Mouse (Mus musculus): ENCODE measurements around the gene Foxn1. TPM values are rescaled to one million over a fixed set of nuclear protein-coding genes. Genes with fewer than 3 reads are reported as not detected.
A peak's percentile ranks its signal among the peaks of the same experiment; 100 is the strongest.

Gene Foxn1
- polyA plus RNA-seq, 1 experiment from 2014 or later: not detected

DNA sequence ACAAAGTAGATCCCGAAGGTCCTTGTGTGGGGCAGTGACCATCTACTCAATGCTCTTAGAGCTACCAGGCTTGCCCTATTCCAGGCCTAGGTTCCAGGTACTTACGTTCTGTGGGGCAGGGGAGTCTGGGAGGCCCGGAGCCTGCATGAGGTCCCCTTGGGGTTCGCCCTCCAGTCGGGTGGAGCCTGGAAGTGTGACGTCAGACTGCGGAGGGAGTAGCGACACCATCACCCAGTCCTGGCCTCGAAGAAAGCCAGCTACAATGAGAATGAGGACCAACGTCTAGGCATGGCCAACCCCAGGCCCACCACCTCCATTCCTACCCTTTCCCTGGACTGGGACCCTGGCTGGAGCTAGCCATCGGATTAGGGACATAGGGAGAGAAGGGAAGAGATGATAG, 14.6 kb downstream of the Foxn1 start:
- Histone ChIP-seq H3K4me1 (replicated peaks) (0 out of 2 replicates have a peak, but pooled peaks cover 5% of the 10 kb centered on the region), H3K4me3 (no peak overlapping the region), H3K36me3 (no peaks in the 10 kb centered on the region), H3K27ac (replicated peaks) (no peak overlapping the region), H3K27me3 (no peaks in the 10 kb centered on the region), H3K9ac (no peak overlapping the region), H3K4me2 (no peak overlapping the region), H3K9me3 (no peaks in the 10 kb centered on the region)
- 94% methylated on average over 11 of the region's 11 CpGs for WGBS
- ATAC-seq (ENCODE audit: low read depth): no peak

DNA sequence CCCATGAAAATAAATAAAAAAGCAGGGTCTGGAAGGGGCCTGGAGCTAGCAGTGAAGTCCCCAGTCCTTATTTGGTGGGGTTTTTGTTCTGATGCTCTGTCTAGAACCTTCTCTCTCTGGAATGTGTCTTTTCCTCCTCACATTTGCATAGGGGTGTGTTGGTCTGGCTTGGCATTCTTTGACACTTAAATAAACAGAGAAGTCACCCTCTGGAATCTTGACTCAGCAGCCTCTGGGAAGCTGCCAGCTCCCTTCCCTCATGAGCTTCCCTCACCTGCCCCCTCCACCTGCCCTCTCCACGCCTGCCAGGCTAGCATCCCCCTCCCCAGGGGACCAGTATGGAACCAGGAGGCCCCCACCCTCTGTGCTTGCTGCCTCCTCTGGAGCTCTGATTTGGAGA, 16.0 kb downstream of the Foxn1 start:
- no peak for ATAC-seq (ENCODE audit: low read depth)
- WGBS: 60% methylated on average over 1 of the region's 1 CpGs

DNA sequence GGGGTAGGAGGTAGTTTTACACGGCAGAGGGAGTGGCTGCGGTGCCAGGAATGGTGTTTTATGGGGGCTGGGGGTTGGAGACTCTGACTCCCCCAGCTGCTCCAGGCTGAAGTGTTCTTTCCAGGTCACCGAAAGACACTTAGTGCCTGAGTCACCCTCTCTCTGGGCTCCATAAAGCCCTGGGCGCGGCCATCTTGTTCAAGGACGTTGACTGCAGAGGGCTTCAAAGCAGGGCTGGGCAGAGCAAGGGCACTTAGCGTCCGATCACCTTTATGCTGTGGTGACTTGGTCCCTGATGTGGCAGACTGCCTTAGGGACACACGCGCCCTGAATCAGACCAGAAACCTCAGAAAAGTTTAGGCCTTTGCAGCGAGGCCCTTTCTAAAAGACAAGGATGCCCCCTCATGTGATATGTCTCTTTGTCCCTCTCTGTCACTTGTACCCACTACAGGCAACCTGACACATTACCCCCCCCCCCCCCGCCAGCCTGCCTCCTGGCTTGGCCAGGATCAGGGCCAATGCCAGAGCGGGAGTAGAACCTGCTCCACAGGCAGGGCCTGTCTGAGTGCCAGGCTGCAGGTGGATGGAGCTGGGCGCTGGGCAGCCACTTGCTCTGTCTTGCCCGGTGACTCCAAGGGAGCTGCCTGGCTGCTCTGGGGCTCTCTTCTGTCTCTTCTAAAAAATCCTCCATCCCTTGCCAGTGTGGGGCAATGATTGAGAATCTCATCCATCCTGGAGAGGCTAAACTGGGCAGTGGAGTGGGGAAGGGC, 18.7 kb downstream of the Foxn1 start:
- no peak for ATAC-seq (ENCODE audit: low read depth)
- Histone ChIP-seq H3K9ac (no peak overlapping the region), H3K4me3 (no peak overlapping the region), H3K4me2 (no peak overlapping the region), H3K36me3 (no peaks in the 10 kb centered on the region), H3K27ac (replicated peaks) (no peak overlapping the region), H3K27me3 (no peaks in the 10 kb centered on the region), H3K9me3 (no peaks in the 10 kb centered on the region), H3K4me1 (replicated peaks) (0 out of 2 replicates have a peak, but pooled peaks cover 3% of the 10 kb centered on the region)
- 89% methylated on average over 15 of the region's 15 CpGs for WGBS

More for the DNA sequence above, 16.0 kb downstream of the Foxn1 start:
- Histone ChIP-seq H3K27me3 (no peaks in the 10 kb centered on the region), H3K36me3 (no peaks in the 10 kb centered on the region), H3K4me2 (no peak overlapping the region), H3K27ac (replicated peaks) (no peak overlapping the region), H3K4me3 (no peak overlapping the region), H3K9ac (no peak overlapping the region), H3K4me1 (replicated peaks) (0 out of 2 replicates have a peak, but pooled peaks cover 5% of the 10 kb centered on the region), H3K9me3 (no peaks in the 10 kb centered on the region)

DNA sequence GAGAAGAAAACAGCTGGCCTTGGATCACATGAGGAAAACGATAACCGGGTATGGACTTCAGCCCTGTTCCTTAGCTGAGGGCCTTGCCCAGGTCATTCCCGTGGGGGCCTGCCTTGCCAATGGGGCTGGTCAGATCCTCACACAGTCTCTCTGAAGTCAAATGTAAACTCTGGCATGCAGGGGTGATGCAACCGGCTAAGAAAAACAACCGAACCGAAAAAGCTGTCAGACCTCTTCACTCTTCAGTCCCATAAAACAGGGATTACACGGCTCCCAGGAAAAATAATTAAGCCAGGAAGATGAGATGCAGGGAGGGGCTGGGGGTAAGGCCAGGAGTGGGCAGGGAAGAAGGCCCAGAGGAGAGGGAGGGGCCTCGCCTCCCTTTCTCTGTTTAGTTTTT, 22.3 kb downstream of the Foxn1 start:
- Histone ChIP-seq H3K4me1 (replicated peaks) (no peaks in the 10 kb centered on the region), H3K4me2 (no peak overlapping the region), H3K4me3 (no peak overlapping the region), H3K9ac (no peak overlapping the region), H3K27me3 (no peaks in the 10 kb centered on the region), H3K27ac (replicated peaks) (no peak overlapping the region), H3K9me3 (no peaks in the 10 kb centered on the region), H3K36me3 (no peaks in the 10 kb centered on the region)
- 59% methylated on average over 8 of the region's 8 CpGs for WGBS
- no peak for ATAC-seq (ENCODE audit: low read depth)

DNA sequence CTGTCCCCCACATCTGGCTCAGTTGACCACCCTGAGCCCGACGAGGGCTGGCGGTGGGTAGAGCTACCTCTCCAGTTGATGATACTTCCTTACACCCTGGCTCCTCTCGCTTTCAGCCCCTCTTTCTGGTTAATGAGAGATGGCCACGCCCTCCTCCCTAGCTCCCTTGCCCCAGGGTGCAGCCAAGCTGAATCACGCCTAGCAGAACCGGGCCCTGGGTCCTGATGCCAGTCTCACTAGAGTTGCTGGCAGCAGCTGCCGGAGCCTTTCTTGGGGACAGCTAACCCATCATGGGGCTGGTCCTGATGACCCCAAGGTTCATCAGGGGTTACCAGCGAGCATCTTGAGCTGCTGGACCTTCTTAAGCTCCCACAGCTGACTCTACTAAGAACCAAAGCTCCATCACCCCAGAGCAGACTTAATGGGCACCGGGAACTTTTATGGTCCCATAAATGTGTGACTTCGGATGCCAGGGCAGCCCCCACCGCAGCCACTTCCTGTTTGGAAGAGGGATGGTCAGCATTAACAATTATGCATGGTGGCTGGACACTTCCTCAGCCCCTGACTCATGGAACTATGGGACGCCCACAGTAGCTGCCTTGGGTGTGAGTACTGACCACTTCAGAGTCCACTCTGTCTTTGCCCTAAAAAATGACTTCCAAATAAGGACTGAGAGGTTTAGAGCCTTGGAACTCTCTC, 22.9 kb downstream of the Foxn1 start:
- Histone ChIP-seq H3K4me2 (no peak overlapping the region), H3K27ac (replicated peaks) (no peak overlapping the region), H3K4me1 (replicated peaks) (no peaks in the 10 kb centered on the region), H3K36me3 (no peaks in the 10 kb centered on the region), H3K27me3 (no peaks in the 10 kb centered on the region), H3K4me3 (no peak overlapping the region), H3K9me3 (no peaks in the 10 kb centered on the region), H3K9ac (no peak overlapping the region)
- ATAC-seq (ENCODE audit: low read depth): no peak
- WGBS: 68% methylated on average over 13 of the region's 13 CpGs

DNA sequence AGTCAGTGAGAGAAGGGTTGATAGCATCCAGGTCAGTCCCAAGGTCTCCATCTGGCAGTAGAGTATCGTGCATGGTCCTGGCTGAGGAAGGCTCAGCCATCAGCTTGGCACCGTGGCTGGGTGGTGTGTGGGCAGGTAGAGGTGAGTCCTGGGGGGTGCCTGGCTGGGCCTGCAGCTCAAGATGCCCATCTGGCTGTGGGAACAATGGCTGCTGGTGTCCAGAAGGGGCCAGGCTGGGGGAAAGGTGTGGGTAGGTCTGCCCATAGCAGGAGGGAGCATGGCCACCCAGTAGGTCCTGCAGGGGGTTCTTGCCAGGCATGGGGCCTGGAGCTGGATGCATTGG, 25.6 kb downstream of the Foxn1 start:
- ATAC-seq (ENCODE audit: low read depth): peak; percentile 60; the same call in 1 of the 2 replicates

DNA sequence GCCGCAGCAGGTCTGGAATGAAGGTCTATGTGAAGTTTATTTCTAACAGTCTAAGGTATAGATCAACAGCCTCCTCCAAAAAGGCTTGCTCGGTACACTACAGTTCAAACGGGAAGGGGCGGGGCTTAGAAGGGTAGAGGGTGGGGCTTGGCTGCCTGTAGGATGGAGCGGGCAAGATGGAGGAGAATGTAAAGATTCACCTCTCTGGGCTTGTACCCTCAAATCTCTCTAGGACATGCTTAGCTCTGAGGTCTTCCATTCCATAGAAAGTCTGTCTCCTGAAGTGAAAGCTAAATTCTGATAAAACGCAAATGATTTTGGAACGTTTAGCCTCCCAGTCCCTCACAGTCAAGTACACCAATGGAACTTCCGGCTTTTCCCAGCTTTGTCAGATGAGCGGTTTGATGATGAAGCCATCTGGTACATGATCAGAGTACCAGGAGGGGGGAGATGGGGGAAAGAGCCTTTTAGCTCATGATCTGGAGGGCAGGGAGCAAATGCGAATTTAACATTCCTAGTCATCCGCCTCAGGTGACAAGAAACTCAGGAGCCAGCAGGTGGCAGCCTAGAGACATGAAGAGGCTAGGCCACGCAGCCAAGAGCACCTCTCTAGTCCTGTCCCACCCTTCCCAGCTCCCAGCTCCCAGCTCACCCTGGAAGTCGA, 26.1 kb downstream of the Foxn1 start:
- H3K4me3 ChIP-seq: peak overlapping the region; percentile 22
- H3K9ac ChIP-seq: no peak overlapping the region
- no peaks in the 10 kb centered on the region for H3K36me3 ChIP-seq
- no peaks in the 10 kb centered on the region for H3K4me1 ChIP-seq (replicated peaks)
- peak overlapping the region; percentile 50 for H3K4me2 ChIP-seq
- no peak overlapping the region for H3K27ac ChIP-seq (replicated peaks)
- H3K27me3 ChIP-seq: no peaks in the 10 kb centered on the region
- WGBS: 12% methylated on average over 13 of the region's 13 CpGs
- no peaks in the 10 kb centered on the region for H3K9me3 ChIP-seq
- peak; percentile 64 for ATAC-seq (ENCODE audit: low read depth)

More for the DNA sequence above, 25.6 kb downstream of the Foxn1 start:
- Histone ChIP-seq H3K4me3 (no peak overlapping the region), H3K27ac (replicated peaks) (no peak overlapping the region), H3K4me2 (no peak overlapping the region; the same call in 1 of the 2 replicates), H3K4me1 (replicated peaks) (no peaks in the 10 kb centered on the region), H3K9ac (no peak overlapping the region), H3K9me3 (no peaks in the 10 kb centered on the region), H3K36me3 (no peaks in the 10 kb centered on the region), H3K27me3 (no peaks in the 10 kb centered on the region)
- WGBS: 67% methylated on average over 2 of the region's 2 CpGs

DNA sequence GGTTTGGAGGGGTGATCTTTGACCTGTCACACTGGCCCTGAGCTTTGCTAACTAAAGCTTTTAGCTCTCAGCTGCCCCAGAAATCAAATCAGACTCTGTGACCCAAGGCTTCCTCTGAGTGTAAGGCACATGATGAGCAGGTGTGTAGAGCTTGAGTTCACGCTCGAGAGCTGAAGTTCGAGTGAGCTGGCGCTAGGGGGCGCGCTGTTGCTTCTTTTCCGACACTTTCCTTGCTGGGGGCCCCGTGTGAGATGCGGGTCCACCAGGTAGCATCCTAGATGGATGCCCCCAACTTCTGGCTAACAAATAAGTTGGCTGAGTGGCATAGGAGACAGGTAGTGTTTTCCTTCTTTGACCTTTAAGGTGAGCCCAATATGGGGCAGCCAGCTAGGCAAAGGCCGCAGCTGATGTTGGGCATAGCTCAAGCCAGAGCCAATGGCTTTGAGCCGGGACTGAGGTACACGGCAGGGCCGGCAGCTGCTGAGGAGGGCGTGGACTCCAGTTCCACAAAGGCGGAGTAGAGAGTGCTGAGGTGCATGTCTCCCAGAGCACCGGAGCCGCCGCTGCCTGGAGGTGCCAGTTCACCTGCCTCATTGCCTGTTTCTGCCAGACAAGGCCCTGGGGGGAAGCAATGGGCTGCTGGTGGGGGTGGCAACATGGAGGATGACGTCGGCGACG, 27.9 kb downstream of the Foxn1 start:
- WGBS: 14% methylated on average over 22 of the region's 22 CpGs
- Histone ChIP-seq H3K4me3 (no peak overlapping the region), H3K9me3 (no peaks in the 10 kb centered on the region), H3K27ac (replicated peaks) (no peak overlapping the region), H3K9ac (no peak overlapping the region), H3K36me3 (no peaks in the 10 kb centered on the region), H3K4me1 (replicated peaks) (no peaks in the 10 kb centered on the region), H3K4me2 (no peak overlapping the region), H3K27me3 (no peaks in the 10 kb centered on the region)
- ATAC-seq (ENCODE audit: low read depth): no peak

DNA sequence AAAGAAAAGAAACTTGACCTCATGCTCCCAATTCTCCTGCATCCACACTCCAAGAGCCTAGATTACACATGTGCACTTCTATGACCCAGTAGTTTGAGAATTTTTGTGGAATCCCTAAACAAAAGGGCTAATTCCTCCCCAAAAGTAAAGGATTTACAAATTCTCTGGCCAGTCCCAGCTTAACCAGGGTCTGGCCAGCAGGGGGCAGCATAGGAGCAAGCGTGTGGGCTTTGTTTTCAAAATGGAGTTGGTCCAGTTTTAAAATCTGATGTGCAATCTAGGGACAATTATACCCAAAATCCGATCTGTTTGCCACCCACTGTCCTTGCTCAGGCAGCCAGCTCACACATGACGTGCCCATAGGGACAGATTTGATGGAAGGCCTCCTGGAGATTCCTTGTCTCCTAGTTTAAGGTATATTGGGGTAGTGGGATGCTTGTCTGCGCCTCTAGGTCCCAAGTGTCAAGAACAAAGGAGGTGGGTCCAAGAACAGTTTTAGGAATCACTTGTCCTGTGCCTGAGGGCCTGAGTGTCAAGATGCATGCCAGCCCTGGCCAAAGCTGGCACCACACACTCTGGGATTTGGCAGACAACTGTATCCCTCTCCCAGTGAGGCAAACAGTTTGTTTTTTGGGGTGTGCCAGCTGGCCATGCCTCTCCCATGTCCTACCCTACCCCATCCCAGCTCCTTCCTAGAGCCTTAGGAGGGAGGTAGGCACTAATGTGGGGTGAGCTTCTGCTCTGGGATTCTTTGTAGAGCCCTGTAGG, 30.7 kb downstream of the Foxn1 start:
- Histone ChIP-seq H3K36me3 (no peaks in the 10 kb centered on the region), H3K9me3 (no peaks in the 10 kb centered on the region), H3K27me3 (no peaks in the 10 kb centered on the region), H3K4me2 (no peak overlapping the region), H3K4me1 (replicated peaks) (no peaks in the 10 kb centered on the region), H3K4me3 (no peak overlapping the region), H3K27ac (replicated peaks) (no peak overlapping the region), H3K9ac (no peak overlapping the region)
- ATAC-seq (ENCODE audit: low read depth): no peak
- WGBS: 37% methylated on average over 4 of the region's 4 CpGs

DNA sequence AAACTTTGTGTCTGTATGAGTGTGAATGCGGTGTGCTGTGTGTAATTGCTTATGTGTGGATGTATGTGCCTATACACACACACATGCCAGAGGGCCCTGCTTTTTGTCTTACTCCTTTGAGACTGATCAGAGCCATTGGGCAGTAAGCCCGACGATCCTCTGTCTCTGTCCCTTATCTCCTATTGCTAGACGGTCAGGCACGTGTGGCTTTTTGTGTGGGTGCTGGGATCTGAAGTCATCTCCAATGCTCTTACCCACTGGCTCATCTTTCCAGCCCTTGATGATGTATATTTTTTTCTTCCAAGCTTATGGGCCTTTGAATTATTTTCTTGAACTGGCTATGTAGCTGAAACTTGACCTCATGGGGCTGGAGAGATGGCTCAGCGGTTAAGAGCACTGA, 31.5 kb downstream of the Foxn1 start:
- H3K36me3 ChIP-seq: no peaks in the 10 kb centered on the region
- WGBS: 89% methylated on average over 6 of the region's 6 CpGs

DNA sequence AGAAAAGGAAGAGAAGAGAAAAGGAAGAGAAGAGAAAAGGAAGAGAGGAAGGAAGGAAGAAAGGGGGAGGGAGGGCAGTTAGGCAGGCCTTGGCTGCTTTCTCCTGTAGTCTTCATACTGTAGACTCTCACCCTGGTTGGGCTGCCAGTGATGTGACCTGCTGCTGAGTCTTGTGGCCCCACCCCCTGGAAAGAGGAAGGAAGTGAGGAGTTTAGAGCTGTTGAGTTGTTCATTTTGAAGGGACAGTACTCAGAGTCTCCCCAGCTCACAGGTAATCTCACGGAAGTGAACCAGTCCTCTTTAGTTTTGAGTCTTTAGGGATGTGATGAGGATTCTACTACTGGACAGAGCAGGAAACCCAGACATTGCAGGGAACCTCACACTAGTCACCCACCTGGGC, 33.3 kb downstream of the Foxn1 start:
- H3K4me1 ChIP-seq (replicated peaks): peaks cover 4% of the 10 kb centered on the region
- no peaks in the 10 kb centered on the region for H3K27me3 ChIP-seq
- 72% methylated on average over 1 of the region's 1 CpGs for WGBS
- peaks cover 17% of the 10 kb centered on the region for H3K36me3 ChIP-seq
- no peak overlapping the region for H3K4me2 ChIP-seq
- no peak overlapping the region for H3K4me3 ChIP-seq
- no peak overlapping the region for H3K27ac ChIP-seq (replicated peaks)
- no peak overlapping the region for H3K9ac ChIP-seq
- no peaks in the 10 kb centered on the region for H3K9me3 ChIP-seq
- no peak for ATAC-seq (ENCODE audit: low read depth)

More for the DNA sequence above, 31.5 kb downstream of the Foxn1 start:
- ATAC-seq (ENCODE audit: low read depth): no peak
- H3K9me3 ChIP-seq: no peaks in the 10 kb centered on the region
- no peaks in the 10 kb centered on the region for H3K27me3 ChIP-seq
- no peak overlapping the region for H3K9ac ChIP-seq
- H3K4me1 ChIP-seq (replicated peaks): no peaks in the 10 kb centered on the region; the same call in 1 of the 2 replicates
- H3K4me2 ChIP-seq: no peak overlapping the region
- no peak overlapping the region for H3K27ac ChIP-seq (replicated peaks)
- no peak overlapping the region for H3K4me3 ChIP-seq

Measured in neural tube, embryonic 13.5 days (tissue).